Mouse (Mus musculus) heart, embryonic 15.5 days (tissue): ENCODE measurements around the gene Mdga2. TPM values are rescaled to one million over a fixed set of nuclear protein-coding genes. Genes with fewer than 3 reads are reported as not detected.

Experiments
- ATAC-seq: fragments of 200-750 bp; cut with Nextera tagmentation; replicated peaks from 2 replicates; pipeline ENCODE4 v1.8.0; 2017; ENCODE audit warnings: low read depth, moderate TSS enrichment; ENCODE audit not compliant: insufficient number of reproducible peaks, insufficient read depth, low FRiP score
- H3K27ac ChIP-seq: fragments of 300-500 bp; sonication (generic); 2 replicates; pipeline ENCODE4 v1.5.1; 2015; ENCODE audit warnings: mild to moderate bottlenecking, inconsistent platforms
- H3K27me3 ChIP-seq: fragments of 300-500 bp; sonication (generic); 2 replicates; pipeline ENCODE4 v1.6.1; 2015; ENCODE audit warnings: inconsistent platforms
- H3K36me3 ChIP-seq: fragments of 300-500 bp; sonication (generic); 2 replicates; pipeline ENCODE4 v1.6.1; 2015; ENCODE audit warnings: mild to moderate bottlenecking, inconsistent platforms
- H3K4me1 ChIP-seq: fragments of 300-500 bp; sonication (generic); replicated peaks from 2 replicates; pipeline ENCODE4 v1.6.1; 2015; ENCODE audit warnings: inconsistent platforms
- H3K4me2 ChIP-seq: fragments of 300-500 bp; sonication (generic); 2 replicates; pipeline ENCODE4 v1.6.1; 2015; ENCODE audit warnings: inconsistent platforms, mild to moderate bottlenecking, moderate library complexity
- H3K4me3 ChIP-seq: fragments of 300-500 bp; sonication (generic); 2 replicates; pipeline ENCODE4 v1.5.1; 2015; ENCODE audit warnings: mild to moderate bottlenecking, inconsistent platforms
- H3K9ac ChIP-seq: fragments of 300-500 bp; sonication (generic); 2 replicates; pipeline ENCODE4 v1.6.1; 2015; ENCODE audit warnings: mild to moderate bottlenecking, inconsistent platforms
- H3K9me3 ChIP-seq: fragments of 300-500 bp; sonication (generic); replicated peaks from 2 replicates; pipeline ENCODE4 v1.6.1; 2016; ENCODE audit warnings: inconsistent platforms
- WGBS: fragments of 180-500 bp; shearing (Covaris S2); methylation state at CpG from one replicate; pipeline ENCODE4 v1.1.7; 2015; ENCODE audit warnings: mixed read lengths; 5-methylcytosine and 5-hydroxymethylcytosine counted together
- polyA plus RNA-seq: library from polyadenylated mRNA; unstranded; fragments of >200 nt; fragmentation: Nextera tagmentation; extraction: Ambion mirVana; gene quantifications from 2 replicates; pipeline ENCODE4 v1.2.1, GENCODE M21; 2015

Gene Mdga2
- polyA plus RNA-seq, 1 experiment from 2014 or later, result 0.39 TPM

- ATAC-seq, result no peak
- no peaks in the 10 kb centered on the region for H3K36me3 ChIP-seq
- H3K4me1 ChIP-seq, result no peaks in the 10 kb centered on the region
- no peak overlapping the region for H3K27ac ChIP-seq
- no peak overlapping the region for H3K9ac ChIP-seq
- 51% methylated on average over 3 of the region's 3 CpGs for WGBS
- H3K4me2 ChIP-seq, result no peak overlapping the region
- no peak overlapping the region for H3K4me3 ChIP-seq
- H3K9me3 ChIP-seq, result no peaks in the 10 kb centered on the region
- H3K27me3 ChIP-seq, result no peaks in the 10 kb centered on the region
These were observed 69.3 kb downstream of the Mdga2 start for GRCm38 (mm10) chr12:67153077-67153476.

DNA sequence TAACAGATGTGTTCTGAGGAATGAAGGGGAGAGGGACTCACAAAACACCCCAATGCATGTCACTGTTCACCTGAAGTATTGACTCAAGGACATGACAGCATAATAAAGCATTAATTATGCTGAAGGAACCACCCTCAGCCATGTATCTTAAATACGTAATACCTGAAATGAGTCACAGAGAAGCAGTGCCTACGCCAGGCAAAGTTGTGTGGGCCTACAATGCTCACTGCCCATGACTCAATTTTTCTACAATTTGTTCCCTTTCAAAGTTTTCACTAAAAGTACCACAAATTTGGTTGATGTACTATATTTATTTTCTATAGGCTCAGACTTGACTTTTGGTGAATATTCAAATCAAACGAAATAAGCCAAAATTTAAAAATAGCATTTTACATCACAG lies 80.7 kb downstream of the Mdga2 start:
- 82% methylated on average over 3 of the region's 3 CpGs for WGBS
- ATAC-seq, result no peak

DNA sequence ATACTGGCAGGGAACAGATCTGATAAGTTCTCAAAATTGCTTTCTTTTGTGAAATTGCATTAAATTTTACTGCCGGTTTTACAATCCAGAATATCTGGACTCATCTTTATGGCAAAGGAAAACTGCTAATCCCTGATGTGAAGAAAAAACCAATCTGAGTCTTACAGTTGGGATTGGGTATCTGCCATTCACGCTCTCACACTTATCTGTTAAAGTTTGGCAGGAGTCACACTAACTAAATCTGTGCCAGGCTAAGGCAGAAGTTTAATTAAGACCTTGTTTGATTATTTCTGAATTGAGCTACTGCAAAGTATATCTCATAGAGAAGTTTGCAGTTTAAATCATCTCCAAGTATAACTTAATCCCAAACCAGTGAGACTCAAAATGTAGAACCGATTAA lies 82.2 kb downstream of the Mdga2 start:
- WGBS, result 73% methylated on average over 3 of the region's 3 CpGs
- Histone ChIP-seq H3K4me3 (no peak overlapping the region), H3K36me3 (no peaks in the 10 kb centered on the region), H3K27ac (no peak overlapping the region), H3K27me3 (no peaks in the 10 kb centered on the region), H3K9ac (no peak overlapping the region), H3K4me1 (no peaks in the 10 kb centered on the region), H3K9me3 (no peaks in the 10 kb centered on the region), H3K4me2 (no peak overlapping the region)
- no peak for ATAC-seq

More for the DNA sequence above, 80.7 kb downstream of the Mdga2 start:
- Histone ChIP-seq H3K9ac (no peak overlapping the region), H3K27ac (no peak overlapping the region), H3K4me3 (no peak overlapping the region), H3K4me1 (no peaks in the 10 kb centered on the region), H3K27me3 (no peaks in the 10 kb centered on the region), H3K4me2 (no peak overlapping the region), H3K9me3 (no peaks in the 10 kb centered on the region), H3K36me3 (no peaks in the 10 kb centered on the region)

DNA sequence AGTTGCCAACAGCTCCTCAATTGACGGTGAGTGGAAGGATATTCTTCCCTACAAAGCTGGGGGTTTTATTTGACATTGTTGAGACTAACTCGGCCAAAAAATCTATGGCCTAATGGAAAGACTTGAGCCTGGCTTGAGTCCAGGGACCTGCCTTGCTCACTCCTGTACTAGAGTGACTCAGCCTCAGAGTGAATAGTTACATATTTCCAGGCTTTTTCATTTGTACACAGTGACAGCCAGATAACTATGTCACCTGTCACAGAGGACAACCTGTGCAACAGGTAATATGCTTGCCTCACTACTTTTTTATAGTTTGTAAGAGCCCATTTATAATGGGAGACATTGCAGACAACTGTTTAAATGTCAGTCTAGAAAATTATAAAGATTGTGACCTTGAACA lies 94.9 kb downstream of the Mdga2 start:
- no peak for ATAC-seq
- Histone ChIP-seq H3K27me3 (no peaks in the 10 kb centered on the region), H3K4me2 (no peak overlapping the region), H3K9me3 (no peaks in the 10 kb centered on the region), H3K36me3 (no peaks in the 10 kb centered on the region), H3K9ac (no peak overlapping the region), H3K4me3 (no peak overlapping the region), H3K27ac (no peak overlapping the region), H3K4me1 (no peaks in the 10 kb centered on the region)
- WGBS, result 70% methylated on average over 2 of the region's 2 CpGs

DNA sequence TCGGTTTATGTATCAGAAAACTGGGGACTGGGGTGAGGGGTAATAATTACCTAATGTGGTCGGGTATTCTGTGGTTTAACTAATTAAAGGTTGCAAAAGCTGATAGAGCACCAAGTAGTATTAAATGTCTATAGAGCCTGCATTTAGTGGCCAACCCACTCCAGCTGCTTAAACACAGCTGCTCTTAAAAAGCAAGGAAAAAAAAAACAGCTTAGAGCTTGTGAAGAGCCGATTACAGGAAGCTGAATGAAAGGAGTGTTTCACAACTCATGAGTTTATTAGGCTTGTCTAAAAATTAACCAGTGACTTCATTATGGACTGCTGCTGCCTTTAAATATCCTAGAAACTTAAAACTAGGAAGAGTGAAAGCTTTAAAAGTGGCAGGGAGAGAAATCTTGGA lies 98.5 kb downstream of the Mdga2 start:
- H3K27me3 ChIP-seq, result no peaks in the 10 kb centered on the region
- H3K36me3 ChIP-seq, result no peaks in the 10 kb centered on the region
- H3K9ac ChIP-seq, result no peak overlapping the region
- no peak overlapping the region for H3K4me3 ChIP-seq
- no peak overlapping the region for H3K4me2 ChIP-seq
- ATAC-seq, result no peak
- 60% methylated on average over 3 of the region's 3 CpGs for WGBS
- no peaks in the 10 kb centered on the region for H3K9me3 ChIP-seq
- H3K4me1 ChIP-seq, result no peaks in the 10 kb centered on the region
- H3K27ac ChIP-seq, result no peak overlapping the region

DNA sequence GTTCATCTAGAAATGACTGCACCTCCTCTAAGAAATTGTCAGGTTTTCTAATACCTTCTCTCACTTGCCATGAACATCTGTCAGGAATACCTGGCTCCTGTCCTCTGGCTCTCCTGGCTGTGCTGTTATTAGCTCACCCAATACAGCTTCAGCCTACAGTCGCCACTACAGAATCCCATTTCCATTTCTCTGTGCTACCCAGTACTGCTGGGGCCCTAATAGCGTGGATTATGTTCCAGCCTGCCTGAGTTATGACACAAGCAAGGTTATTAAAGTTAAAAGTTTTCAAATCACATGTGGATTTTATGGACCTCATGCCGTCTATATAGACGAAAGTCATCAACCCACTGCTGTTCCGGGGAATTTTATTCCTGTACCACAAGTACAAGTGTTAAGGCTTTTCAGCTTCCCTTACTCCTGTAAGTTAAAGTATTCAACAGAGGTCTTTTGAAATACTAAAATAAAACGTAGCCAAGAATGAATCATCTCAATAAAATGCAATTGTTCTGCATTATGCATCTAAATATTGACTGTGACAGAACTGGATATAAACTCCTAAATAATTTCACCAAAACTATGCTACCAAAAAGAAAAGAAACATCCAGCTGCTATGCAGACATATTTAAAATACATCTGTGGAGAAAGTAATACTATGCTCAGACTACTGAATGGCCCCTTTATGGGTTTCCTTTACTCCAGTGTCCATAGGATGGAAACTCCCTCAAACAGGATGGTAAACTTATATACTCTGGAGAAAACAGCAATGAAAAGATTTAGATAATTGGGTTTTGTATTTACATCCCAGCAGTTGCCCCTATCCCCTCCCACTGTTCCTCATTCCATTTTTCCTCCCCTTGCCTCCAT lies 103.5 kb downstream of the Mdga2 start:
- H3K4me1 ChIP-seq, result no peaks in the 10 kb centered on the region
- H3K36me3 ChIP-seq, result no peaks in the 10 kb centered on the region
- H3K9me3 ChIP-seq, result no peaks in the 10 kb centered on the region
- H3K4me2 ChIP-seq, result no peak overlapping the region
- H3K4me3 ChIP-seq, result no peak overlapping the region
- no peaks in the 10 kb centered on the region for H3K27me3 ChIP-seq
- no peak for ATAC-seq
- 74% methylated on average over 6 of the region's 6 CpGs for WGBS
- no peak overlapping the region for H3K9ac ChIP-seq
- no peak overlapping the region for H3K27ac ChIP-seq

DNA sequence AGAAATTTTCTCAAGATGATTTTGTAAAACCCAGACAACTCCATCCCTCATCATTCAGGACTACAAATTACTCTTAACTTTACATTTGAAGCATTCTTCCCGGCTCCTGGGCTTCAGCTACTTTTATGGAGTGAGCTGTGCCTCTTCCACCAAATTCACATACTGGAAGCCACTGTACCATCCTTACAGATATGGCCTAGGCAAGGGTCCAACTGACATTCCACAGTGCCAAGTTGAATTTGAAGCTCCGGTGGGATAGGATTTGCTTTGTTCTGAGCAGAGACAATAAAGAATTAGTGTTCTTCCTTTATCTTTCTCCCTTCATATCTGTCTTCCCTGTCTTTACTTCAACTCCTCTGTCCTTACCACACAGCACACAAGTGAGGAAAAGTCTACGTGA lies 118.2 kb downstream of the Mdga2 start:
- no peaks in the 10 kb centered on the region for H3K4me1 ChIP-seq
- H3K9ac ChIP-seq, result no peak overlapping the region
- ATAC-seq, result no peak
- no peak overlapping the region for H3K27ac ChIP-seq
- no peaks in the 10 kb centered on the region for H3K36me3 ChIP-seq
- no peak overlapping the region for H3K4me3 ChIP-seq
- H3K9me3 ChIP-seq, result no peaks in the 10 kb centered on the region
- no peak overlapping the region for H3K4me2 ChIP-seq
- WGBS, result 65% methylated on average over 3 of the region's 3 CpGs
- H3K27me3 ChIP-seq, result no peaks in the 10 kb centered on the region

GRCm38 (mm10) chr12:67094414-67094813 lies 127.9 kb downstream of the Mdga2 start:
- no peak for ATAC-seq
- Histone ChIP-seq H3K36me3 (no peaks in the 10 kb centered on the region), H3K4me3 (no peak overlapping the region), H3K4me1 (no peaks in the 10 kb centered on the region), H3K27ac (no peak overlapping the region), H3K9ac (no peak overlapping the region), H3K9me3 (no peaks in the 10 kb centered on the region), H3K4me2 (no peak overlapping the region), H3K27me3 (no peaks in the 10 kb centered on the region)

GRCm38 (mm10) chr12:67090420-67090965 lies 131.9 kb downstream of the Mdga2 start:
- no peaks in the 10 kb centered on the region for H3K4me1 ChIP-seq
- no peaks in the 10 kb centered on the region for H3K9me3 ChIP-seq
- 48% methylated on average over 2 of the region's 2 CpGs for WGBS
- H3K36me3 ChIP-seq, result no peaks in the 10 kb centered on the region
- H3K27ac ChIP-seq, result no peak overlapping the region
- no peak overlapping the region for H3K4me2 ChIP-seq
- H3K4me3 ChIP-seq, result no peak overlapping the region
- no peak overlapping the region for H3K9ac ChIP-seq
- no peaks in the 10 kb centered on the region for H3K27me3 ChIP-seq
- ATAC-seq, result no peak

DNA sequence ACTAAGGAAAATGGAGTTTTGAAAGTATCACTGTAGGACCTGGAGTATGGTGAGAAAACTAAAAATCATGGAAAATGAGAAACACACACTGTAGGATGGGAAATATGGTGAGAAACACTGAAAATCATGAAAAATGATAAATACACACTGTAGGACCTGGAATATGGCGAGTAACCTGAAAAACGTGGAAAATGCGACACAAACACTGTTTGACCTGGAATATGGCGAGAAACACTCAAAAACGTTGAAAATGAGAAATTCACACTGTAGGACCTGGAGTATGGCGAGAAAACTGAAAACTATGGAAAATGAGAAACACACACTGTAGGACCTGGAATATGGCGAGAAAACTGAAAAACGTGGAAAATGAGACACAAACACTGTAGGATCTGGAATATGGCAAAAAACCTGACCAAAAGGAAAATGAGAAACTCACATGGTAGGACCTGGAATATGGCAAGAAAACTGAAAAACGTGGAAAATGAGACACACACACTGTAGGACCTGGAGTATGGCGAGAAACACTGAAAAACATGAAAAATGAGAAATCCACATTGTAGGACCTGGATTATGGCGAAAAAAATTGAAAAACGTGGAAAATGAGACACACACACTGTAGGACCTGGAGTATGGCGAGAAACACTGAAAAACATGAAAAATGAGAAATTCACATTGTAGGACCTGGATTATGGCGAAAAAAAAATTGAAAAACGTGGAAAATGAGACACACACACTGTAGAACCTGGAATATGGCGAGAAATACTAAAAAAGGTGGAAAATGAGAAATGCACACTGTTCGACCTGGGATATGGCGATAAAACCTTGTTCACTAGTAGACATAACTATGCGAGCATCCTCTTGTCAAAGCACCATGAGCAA lies 163.0 kb downstream of the Mdga2 start:
- ATAC-seq, result peak; percentile 97
- WGBS, result 50% methylated on average over 19 of the region's 19 CpGs
- Histone ChIP-seq H3K9me3 (no peaks in the 10 kb centered on the region), H3K4me3 (no peak overlapping the region), H3K27ac (no peak overlapping the region), H3K9ac (no peak overlapping the region), H3K27me3 (no peaks in the 10 kb centered on the region), H3K4me2 (no peak overlapping the region), H3K36me3 (no peaks in the 10 kb centered on the region), H3K4me1 (no peaks in the 10 kb centered on the region)

DNA sequence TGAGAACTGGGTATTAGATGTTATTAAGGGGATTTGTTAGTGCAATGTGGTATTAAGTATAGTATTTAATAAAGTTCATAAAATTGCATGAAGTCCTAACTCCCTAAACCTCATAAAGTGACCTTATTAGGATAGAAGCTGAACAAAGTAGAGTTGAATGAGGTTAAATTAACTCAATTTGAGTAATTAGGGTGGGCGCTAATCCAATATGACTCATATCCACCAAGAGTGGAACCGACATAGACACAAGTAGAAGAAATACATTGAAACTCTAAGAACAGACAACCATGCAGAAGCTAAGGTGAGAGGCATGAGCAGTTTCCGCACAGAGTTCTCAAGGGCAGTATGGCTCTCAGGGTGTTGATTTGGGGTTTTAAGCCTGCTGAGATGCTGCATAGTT lies 165.7 kb downstream of the Mdga2 start:
- no peaks in the 10 kb centered on the region for H3K27me3 ChIP-seq
- no peak overlapping the region for H3K4me3 ChIP-seq
- 90% methylated on average over 3 of the region's 3 CpGs for WGBS
- H3K36me3 ChIP-seq, result no peaks in the 10 kb centered on the region
- no peak overlapping the region for H3K27ac ChIP-seq
- H3K4me1 ChIP-seq, result no peaks in the 10 kb centered on the region
- no peaks in the 10 kb centered on the region for H3K9me3 ChIP-seq
- no peak for ATAC-seq
- no peak overlapping the region for H3K4me2 ChIP-seq
- no peak overlapping the region for H3K9ac ChIP-seq
